Mouse (Mus musculus) embryonic facial prominence, embryonic 13.5 days (tissue): ENCODE results near the gene Gna14. TPM values are rescaled to one million over a fixed set of nuclear protein-coding genes. Genes with fewer than 3 reads are reported as not detected.

Experiments used
- ATAC-seq: fragments of 200-750 bp; cut with Nextera tagmentation; 2 replicates; pipeline ENCODE4 v1.8.0; 2017; ENCODE audit warnings: low read depth; ENCODE audit not compliant: insufficient number of reproducible peaks, insufficient read depth, low FRiP score, low TSS enrichment
- H3K27ac ChIP-seq: fragments of 300-500 bp; sonication (generic); 2 replicates; pipeline ENCODE4 v1.5.1; 2015; ENCODE audit warnings: moderate library complexity, mild to moderate bottlenecking, inconsistent platforms
- H3K27me3 ChIP-seq: fragments of 300-500 bp; sonication (generic); 2 replicates; pipeline ENCODE4 v1.6.1; 2015; ENCODE audit warnings: mild to moderate bottlenecking, inconsistent platforms
- H3K36me3 ChIP-seq: fragments of 300-500 bp; sonication (generic); 2 replicates; pipeline ENCODE4 v1.6.1; 2015; ENCODE audit warnings: mild to moderate bottlenecking, inconsistent platforms
- H3K4me1 ChIP-seq: fragments of 300-500 bp; sonication (generic); 2 replicates; pipeline ENCODE4 v1.6.1; 2015; ENCODE audit warnings: inconsistent platforms
- H3K4me2 ChIP-seq: fragments of 300-500 bp; sonication (generic); 2 replicates; pipeline ENCODE4 v1.6.1; 2015; ENCODE audit warnings: moderate library complexity, mild to moderate bottlenecking, inconsistent platforms
- H3K4me3 ChIP-seq: fragments of 300-500 bp; sonication (generic); 2 replicates; pipeline ENCODE4 v1.5.1; 2015; ENCODE audit warnings: mild to moderate bottlenecking, inconsistent platforms
- H3K9ac ChIP-seq: fragments of 300-500 bp; sonication (generic); 2 replicates; pipeline ENCODE4 v1.6.1; 2015; ENCODE audit warnings: mild to moderate bottlenecking, inconsistent platforms
- H3K9me3 ChIP-seq: fragments of 300-500 bp; sonication (generic); 2 replicates; pipeline ENCODE4 v1.6.1; 2016; ENCODE audit warnings: inconsistent platforms
- whole genome bisulfite sequencing: fragments of 180-500 bp; shearing (Covaris S2); methylation state at CpG from one replicate; pipeline ENCODE4 v1.1.7; 2015; ENCODE audit warnings: mixed read lengths; 5-methylcytosine and 5-hydroxymethylcytosine counted together
- polyA plus RNA-seq: library from polyadenylated mRNA; unstranded; fragments of >200 nt; fragmentation: Nextera tagmentation; extraction: Ambion mirVana; gene quantifications from 2 replicates; pipeline ENCODE4 v1.2.1, GENCODE M21; 2015

Gna14 gene
- polyA plus RNA-seq, 1 experiment from 2014 or later: 2.5 TPM

- Histone ChIP-seq H3K9me3 (no peaks in the 10 kb centered on the region), H3K4me2 (no peak overlapping the region), H3K9ac (no peak overlapping the region), H3K4me3 (no peak overlapping the region), H3K27ac (no peak overlapping the region), H3K27me3 (no peaks in the 10 kb centered on the region), H3K36me3 (no peaks in the 10 kb centered on the region), H3K4me1 (peaks cover 9% of the 10 kb centered on the region; the same call in 1 of the 2 replicates)
- no peak for ATAC-seq
- WGBS: 75% methylated on average over 2 of the region's 2 CpGs
Observed at GRCm38 (mm10) chr19:16558570-16558969, 123.0 kb downstream of the Gna14 start.

GRCm38 (mm10) chr19:16559243-16559896 is 123.8 kb downstream of the Gna14 start:
- ATAC-seq: no peak
- 80% methylated on average over 9 of the region's 9 CpGs for WGBS
- H3K9ac ChIP-seq: no peak overlapping the region

DNA sequence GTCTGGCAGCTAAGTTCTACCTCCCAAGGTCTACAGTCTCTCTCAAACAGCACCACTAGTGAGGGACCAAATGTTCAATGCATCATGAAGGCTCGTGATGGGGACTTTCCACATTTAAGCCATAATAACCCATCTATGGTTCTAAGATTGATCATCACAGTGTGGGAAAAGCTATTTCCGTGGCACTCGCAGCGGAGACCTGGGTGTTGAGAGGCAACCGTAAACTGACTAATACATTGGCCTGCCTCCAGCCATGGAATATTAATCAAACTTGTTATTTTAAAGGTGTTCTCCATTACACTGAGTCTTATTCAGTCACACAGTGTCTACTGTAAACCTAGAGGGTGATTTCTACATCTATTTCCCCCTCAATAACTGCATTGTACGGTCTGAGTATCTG is 127.1 kb downstream of the Gna14 start:
- H3K4me3 ChIP-seq: no peak overlapping the region
- no peaks in the 10 kb centered on the region for H3K27me3 ChIP-seq
- H3K4me2 ChIP-seq: no peak overlapping the region
- H3K27ac ChIP-seq: no peak overlapping the region
- ATAC-seq: no peak
- H3K9me3 ChIP-seq: no peaks in the 10 kb centered on the region
- H3K9ac ChIP-seq: no peak overlapping the region
- WGBS: 92% methylated on average over 6 of the region's 6 CpGs
- H3K4me1 ChIP-seq: no peaks in the 10 kb centered on the region
- H3K36me3 ChIP-seq: no peaks in the 10 kb centered on the region

More at GRCm38 (mm10) chr19:16559243-16559896, 123.8 kb downstream of the Gna14 start:
- Histone ChIP-seq H3K4me2 (no peak overlapping the region), H3K9me3 (no peaks in the 10 kb centered on the region), H3K27me3 (no peaks in the 10 kb centered on the region), H3K36me3 (no peaks in the 10 kb centered on the region), H3K27ac (no peak overlapping the region), H3K4me1 (peaks cover 9% of the 10 kb centered on the region; the same call in 1 of the 2 replicates), H3K4me3 (no peak overlapping the region)

GRCm38 (mm10) chr19:16576790-16577189 is 141.2 kb downstream of the Gna14 start:
- no peaks in the 10 kb centered on the region for H3K4me1 ChIP-seq
- H3K9ac ChIP-seq: no peak overlapping the region
- no peak overlapping the region for H3K4me3 ChIP-seq
- no peak overlapping the region for H3K27ac ChIP-seq
- H3K27me3 ChIP-seq: no peaks in the 10 kb centered on the region
- no peak for ATAC-seq
- 79% methylated on average over 6 of the region's 6 CpGs for WGBS
- H3K36me3 ChIP-seq: no peaks in the 10 kb centered on the region
- no peaks in the 10 kb centered on the region for H3K9me3 ChIP-seq
- no peak overlapping the region for H3K4me2 ChIP-seq

- Histone ChIP-seq H3K4me1 (peaks cover 15% of the 10 kb centered on the region), H3K27ac (no peak overlapping the region)
- WGBS: 59% methylated on average over 7 of the region's 7 CpGs
Observed at GRCm38 (mm10) chr19:16579656-16580260, 144.2 kb downstream of the Gna14 start.

GRCm38 (mm10) chr19:16580501-16580900 is 144.9 kb downstream of the Gna14 start:
- H3K4me1 ChIP-seq: peaks cover 19% of the 10 kb centered on the region
- no peak overlapping the region for H3K4me3 ChIP-seq
- no peak overlapping the region for H3K27ac ChIP-seq
- no peaks in the 10 kb centered on the region for H3K36me3 ChIP-seq
- H3K4me2 ChIP-seq: no peak overlapping the region
- H3K27me3 ChIP-seq: no peaks in the 10 kb centered on the region
- ATAC-seq: no peak
- H3K9me3 ChIP-seq: no peaks in the 10 kb centered on the region
- WGBS: 93% methylated on average over 8 of the region's 8 CpGs
- H3K9ac ChIP-seq: no peak overlapping the region

More at GRCm38 (mm10) chr19:16579656-16580260, 144.2 kb downstream of the Gna14 start:
- no peak overlapping the region for H3K9ac ChIP-seq
- H3K4me3 ChIP-seq: no peak overlapping the region
- no peak for ATAC-seq
- H3K36me3 ChIP-seq: no peaks in the 10 kb centered on the region
- H3K9me3 ChIP-seq: no peaks in the 10 kb centered on the region
- H3K27me3 ChIP-seq: no peaks in the 10 kb centered on the region
- no peak overlapping the region for H3K4me2 ChIP-seq

- 64% methylated on average over 7 of the region's 7 CpGs for WGBS
- H3K4me3 ChIP-seq: no peak overlapping the region
- 0 out of 2 replicates have a peak overlapping the region, but pooled peaks have one; percentile 14 for H3K4me2 ChIP-seq
- H3K27ac ChIP-seq: peak overlapping the region; percentile 23
- no peak for ATAC-seq
- no peaks in the 10 kb centered on the region for H3K36me3 ChIP-seq
- no peak overlapping the region for H3K9ac ChIP-seq
- H3K27me3 ChIP-seq: no peaks in the 10 kb centered on the region
- H3K4me1 ChIP-seq: peaks cover 19% of the 10 kb centered on the region
- H3K9me3 ChIP-seq: no peaks in the 10 kb centered on the region
Observed at GRCm38 (mm10) chr19:16584546-16584945, 149.0 kb downstream of the Gna14 start.

- ATAC-seq: no peak
- Histone ChIP-seq H3K4me3 (no peak overlapping the region), H3K9me3 (no peaks in the 10 kb centered on the region), H3K36me3 (no peaks in the 10 kb centered on the region), H3K4me1 (peaks cover 19% of the 10 kb centered on the region), H3K4me2 (no peak overlapping the region), H3K9ac (no peak overlapping the region), H3K27me3 (no peaks in the 10 kb centered on the region), H3K27ac (peak overlapping the region; percentile 23; the same call in 1 of the 2 replicates)
- 9% methylated on average over 3 of the region's 3 CpGs for WGBS
Observed at GRCm38 (mm10) chr19:16585379-16585778, 149.8 kb downstream of the Gna14 start.

DNA sequence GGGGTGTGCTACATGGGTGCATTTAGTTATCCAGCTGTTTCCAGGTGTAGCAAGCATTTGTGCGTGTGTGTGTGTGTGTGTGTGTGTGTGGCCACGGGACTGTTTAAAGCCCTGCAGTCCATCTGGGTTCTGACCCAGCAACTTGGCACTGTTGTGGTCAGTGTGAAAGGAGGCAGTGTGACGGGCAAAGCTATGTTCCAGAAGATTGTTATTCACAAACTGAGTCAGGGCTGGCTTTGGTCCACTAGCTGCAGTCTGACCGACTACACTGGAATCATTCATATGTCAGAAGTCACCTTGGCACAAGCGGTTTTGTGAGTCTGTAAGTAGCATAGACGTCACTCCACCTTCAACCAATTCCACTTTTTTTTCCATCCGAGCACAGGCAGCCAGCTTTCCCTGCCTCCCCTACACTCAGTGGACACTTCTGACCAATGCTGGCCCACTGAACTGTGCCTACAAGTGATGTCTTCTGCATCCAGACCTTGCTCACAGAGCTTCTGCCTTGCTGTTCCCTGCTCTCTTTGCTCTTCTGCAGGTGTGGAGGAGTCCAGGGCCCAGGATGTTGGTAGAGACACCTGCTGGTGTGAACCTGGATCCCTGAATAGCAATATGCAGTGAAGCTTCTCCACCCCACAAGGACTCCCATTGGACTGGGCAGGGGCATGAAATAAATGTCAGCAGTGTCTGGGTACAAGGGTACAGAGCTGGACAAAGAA is 157.9 kb downstream of the Gna14 start:
- H3K9ac ChIP-seq: no peak overlapping the region

DNA sequence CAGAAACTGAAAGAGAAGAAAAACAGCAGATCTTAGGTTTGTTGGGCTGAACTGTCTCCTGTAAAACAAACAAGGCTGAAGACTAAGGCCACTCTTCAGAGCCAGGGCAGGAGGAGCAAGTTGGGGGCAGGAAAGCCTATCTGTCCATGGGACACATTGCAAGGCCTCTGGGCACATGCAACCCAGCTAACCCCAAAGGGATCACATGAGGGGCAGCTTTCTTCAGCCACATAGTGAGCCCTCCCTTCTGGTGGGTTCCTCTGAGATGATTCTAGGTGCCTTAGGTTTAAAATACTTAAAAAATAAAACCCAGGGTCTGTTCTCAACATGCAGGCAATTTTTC is 158.4 kb downstream of the Gna14 start:
- Histone ChIP-seq H3K9me3 (no peaks in the 10 kb centered on the region), H3K4me2 (no peak overlapping the region), H3K27me3 (no peaks in the 10 kb centered on the region)

More for the DNA sequence above, 157.9 kb downstream of the Gna14 start:
- no peaks in the 10 kb centered on the region for H3K27me3 ChIP-seq
- no peak overlapping the region for H3K4me3 ChIP-seq
- no peak overlapping the region for H3K4me2 ChIP-seq
- no peaks in the 10 kb centered on the region for H3K4me1 ChIP-seq
- H3K9me3 ChIP-seq: no peaks in the 10 kb centered on the region
- no peak overlapping the region for H3K27ac ChIP-seq
- no peaks in the 10 kb centered on the region for H3K36me3 ChIP-seq
- WGBS: 87% methylated on average over 7 of the region's 7 CpGs
- ATAC-seq: no peak

GRCm38 (mm10) chr19:16597216-16597615 is 161.7 kb downstream of the Gna14 start:
- Histone ChIP-seq H3K4me1 (peaks cover 6% of the 10 kb centered on the region; the same call in 1 of the 2 replicates), H3K4me3 (no peak overlapping the region), H3K9ac (no peak overlapping the region), H3K9me3 (no peaks in the 10 kb centered on the region), H3K4me2 (no peak overlapping the region), H3K27ac (no peak overlapping the region), H3K27me3 (no peaks in the 10 kb centered on the region), H3K36me3 (no peaks in the 10 kb centered on the region)
- no peak for ATAC-seq
- WGBS: 81% methylated on average over 6 of the region's 6 CpGs

More for the DNA sequence above, 158.4 kb downstream of the Gna14 start:
- H3K4me1 ChIP-seq: peaks cover 4% of the 10 kb centered on the region; the same call in 1 of the 2 replicates
- H3K36me3 ChIP-seq: no peaks in the 10 kb centered on the region
- no peak overlapping the region for H3K9ac ChIP-seq
- no peak overlapping the region for H3K4me3 ChIP-seq
- no peak for ATAC-seq
- H3K27ac ChIP-seq: no peak overlapping the region
